ENCODE assay signal across 21 mouse cellular contexts in genomic region chr8:34284576-34284975, GRCm38 (mm10).
DNase-seq lines count a peak whose midpoint lies in the region; ATAC-seq lines count a peak whose summit lies in the region.
"Had no signal": no experiment of that assay in that cellular context is flagged by ENCODE, and none has a peak within 500 bp of the region (broad histone marks: within the 10 kb centered on the region; RNA-seq: fewer than 3 reads in every experiment).

No protein-coding gene starts in this region.

- peak; percentile 93 for ATAC-seq in frontal cortex, adult (ENCODE audit: low TSS enrichment)
- ATAC-seq: activated CD4-positive, CD25-positive, alpha-beta regulatory T cell, adult 4 months; forebrain, embryonic 14.5 days; forebrain, postnatal 0 days; hindbrain, embryonic 16.5 days had no signal

- no peak for DNase-seq in frontal cortex, postnatal 25 days (ENCODE audit: low spot score in 2 of 2)
- peak; percentile 14 to 31 for DNase-seq in left cerebral cortex, adult 9 months (ENCODE audit: low spot score in 2 of 2)
- no peak for DNase-seq in left cerebral cortex, postnatal 4 days
- DNase-seq in lung, postnatal 25 days (ENCODE audit: low spot score) = peak; percentile 8
- no peak for DNase-seq in lung, postnatal 14 days
- DNase-seq in right cerebral cortex, postnatal 25 days = peak; percentile 10
- DNase-seq in right cerebral cortex, postnatal 4 days = no peak
- DNase-seq: adrenal gland, adult 8-10 months; adrenal gland, postnatal 25 days; cerebellum, adult 18-20 months; cerebellum, adult 9-10 months; cerebellum, postnatal 14 days; forebrain, postnatal 0 days; gastrocnemius, postnatal 25 days; heart, adult 18-20 months; heart, postnatal 10 days; heart, postnatal 36 days had no signal

- intact Hi-C loops in left cerebral cortex, postnatal 4 days (cut with DNase I) = no loop called here

Comparison
In these comparisons a context has a peak if more than half of its experiments do, and no peak if none do; other contexts are left out.
1. DNase-seq: peak in left cerebral cortex, adult 9 months (2 of 2), lung, postnatal 25 days (single experiment) and right cerebral cortex, postnatal 25 days (single experiment); none in frontal cortex, postnatal 25 days (0 of 2), left cerebral cortex, postnatal 4 days (single experiment), lung, postnatal 14 days (single experiment) and right cerebral cortex, postnatal 4 days (single experiment).